Mouse (Mus musculus) lung, postnatal 0 days (tissue): Measurements from ENCODE around the gene Rras2.

ENCODE experiments used
- CTCF ChIP-seq: IDR thresholded peaks from 2 replicates; pipeline ENCODE4 v1.5.1; 2016; ENCODE audit warnings: antibody characterized with exemption, mild to moderate bottlenecking
- EP300 ChIP-seq: IDR thresholded peaks from 2 replicates; pipeline ENCODE4 v1.6.1; 2016; ENCODE audit warnings: antibody characterized with exemption, mild to moderate bottlenecking, control low read depth

DNA sequence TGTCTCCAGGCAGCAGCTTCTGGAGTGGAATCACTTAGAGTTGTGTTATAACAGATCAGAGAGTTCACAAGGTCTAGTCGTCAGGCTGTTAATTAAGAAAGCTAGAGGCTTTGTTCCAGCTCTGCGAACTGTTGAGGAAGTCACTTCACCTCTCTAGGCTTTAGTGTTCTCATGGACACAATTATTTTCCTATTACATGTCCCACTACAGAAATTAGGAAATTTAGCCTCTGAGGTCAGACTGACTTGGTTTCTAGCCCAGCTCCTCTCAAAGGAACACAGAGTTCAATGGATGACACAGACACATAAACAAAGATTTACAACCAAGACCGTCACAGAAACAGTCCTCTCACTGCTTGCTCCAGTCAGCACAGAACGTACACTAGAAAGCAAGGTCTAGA lies 31.6 kb upstream of the Rras2 start:
- no peak for TF ChIP-seq CTCF
- TF ChIP-seq EP300 = peak; percentile 86
